Mouse (Mus musculus): ENCODE measurements around the gene Arfgef2. TPM values are rescaled to one million over a fixed set of nuclear protein-coding genes. Genes with fewer than 3 reads are reported as not detected.

Gene Arfgef2
- polyA plus RNA-seq, 1 experiment from 2014 or later, result 5.8 TPM

DNA sequence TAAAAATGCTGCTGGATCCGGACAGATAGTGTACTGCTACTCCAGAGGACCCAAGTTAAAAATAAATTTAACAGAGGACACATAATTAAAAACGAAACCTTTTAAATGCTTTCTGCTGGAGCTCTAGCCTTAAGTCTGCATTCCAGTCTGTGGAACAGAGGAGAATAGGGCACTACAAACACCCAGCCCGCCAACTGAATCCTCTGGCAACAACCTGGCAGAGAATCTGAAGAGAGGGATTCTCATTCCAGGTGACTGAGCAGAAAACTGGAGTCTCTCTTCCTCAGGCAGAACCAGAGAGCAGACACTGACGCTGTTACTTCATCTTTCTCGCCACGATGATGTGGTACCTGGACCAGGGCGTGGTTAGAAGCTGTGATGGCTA lies 4.9 kb upstream of the Arfgef2 start:
- 82% methylated on average over 7 of the region's 7 CpGs for WGBS
- ATAC-seq, result no peak
- Histone ChIP-seq H3K36me3 (ENCODE audit: control insufficient read depth, insufficient read depth, low read length) (peaks cover 13% of the 10 kb centered on the region), H3K9ac (ENCODE audit: low read depth, low read length) (no peak overlapping the region), H3K27ac (ENCODE audit: low read length) (no peak overlapping the region), H3K9me3 (replicated peaks; ENCODE audit: control insufficient read depth, low read length, poor library complexity, severe bottlenecking) (no peaks in the 10 kb centered on the region), H3K27me3 (ENCODE audit: control insufficient read depth, insufficient read depth, low read depth, low read length) (no peaks in the 10 kb centered on the region), H3K4me2 (ENCODE audit: low read length) (no peak overlapping the region), H3K4me3 (ENCODE audit: low read depth, low read length) (no peak overlapping the region), H3K4me1 (ENCODE audit: control insufficient read depth, insufficient read depth, low read length) (no peaks in the 10 kb centered on the region)

DNA sequence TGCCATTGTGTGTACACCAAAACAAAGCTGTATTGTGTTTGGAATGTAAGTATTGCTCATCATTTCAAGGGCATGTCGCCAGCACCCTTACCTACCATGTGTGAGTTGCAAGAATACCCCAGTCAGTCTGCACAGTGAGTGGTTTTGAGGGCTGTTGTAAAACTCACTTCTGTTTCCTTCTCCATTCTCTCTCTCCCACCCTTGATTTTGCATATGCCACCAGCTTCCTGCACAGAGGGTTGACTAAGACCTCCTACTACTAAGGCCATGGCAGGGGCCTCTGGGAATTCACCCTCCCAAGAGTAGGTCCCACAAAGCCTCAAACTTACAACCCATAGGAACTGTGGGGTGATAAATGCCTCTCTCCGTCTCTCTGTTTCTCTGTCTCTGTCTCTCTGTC lies 4.0 kb upstream of the Arfgef2 start:
- H3K27me3 ChIP-seq (ENCODE audit: control insufficient read depth, insufficient read depth, low read depth, low read length), result no peaks in the 10 kb centered on the region
- 82% methylated on average over 2 of the region's 2 CpGs for WGBS
- no peak for ATAC-seq

DNA sequence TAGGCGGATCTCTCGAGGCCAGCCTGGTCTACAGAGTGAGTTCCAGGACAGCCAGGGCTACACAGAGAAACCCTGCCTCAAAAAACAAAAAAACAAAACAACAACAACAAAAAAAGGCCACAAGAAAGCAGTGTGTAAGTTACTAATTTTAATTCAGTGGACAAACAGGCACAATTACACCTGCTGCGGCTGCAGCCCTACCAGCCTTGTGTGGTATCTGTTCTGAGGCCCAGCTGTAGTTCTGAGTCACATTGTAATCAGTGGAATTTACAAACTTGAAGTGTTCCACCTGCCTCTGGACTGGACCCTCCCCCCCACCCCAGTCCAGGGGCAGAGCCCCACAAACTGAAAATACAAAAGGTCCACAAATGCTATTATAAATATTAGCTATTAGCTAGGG lies 2.1 kb upstream of the Arfgef2 start:
- Histone ChIP-seq H3K27ac (ENCODE audit: low read length) (no peak overlapping the region), H3K4me1 (ENCODE audit: control insufficient read depth, insufficient read depth, low read length) (peaks cover 8% of the 10 kb centered on the region; the same call in 1 of the 2 replicates), H3K27me3 (ENCODE audit: control insufficient read depth, insufficient read depth, low read depth, low read length) (no peaks in the 10 kb centered on the region), H3K4me2 (ENCODE audit: low read length) (no peak overlapping the region), H3K9ac (ENCODE audit: low read depth, low read length) (no peak overlapping the region), H3K9me3 (replicated peaks; ENCODE audit: control insufficient read depth, low read length, poor library complexity, severe bottlenecking) (no peaks in the 10 kb centered on the region), H3K4me3 (ENCODE audit: low read depth, low read length) (no peak overlapping the region), H3K36me3 (ENCODE audit: control insufficient read depth, insufficient read depth, low read length) (0 out of 2 replicates have a peak, but pooled peaks cover 4% of the 10 kb centered on the region)
- ATAC-seq, result no peak
- 92% methylated on average over 3 of the region's 3 CpGs for WGBS

More for the DNA sequence above, 4.0 kb upstream of the Arfgef2 start:
- Histone ChIP-seq H3K4me2 (ENCODE audit: low read length) (no peak overlapping the region), H3K9me3 (replicated peaks; ENCODE audit: control insufficient read depth, low read length, poor library complexity, severe bottlenecking) (no peaks in the 10 kb centered on the region), H3K27ac (ENCODE audit: low read length) (no peak overlapping the region), H3K36me3 (ENCODE audit: control insufficient read depth, insufficient read depth, low read length) (peaks cover 13% of the 10 kb centered on the region), H3K9ac (ENCODE audit: low read depth, low read length) (no peak overlapping the region), H3K4me1 (ENCODE audit: control insufficient read depth, insufficient read depth, low read length) (peaks cover 6% of the 10 kb centered on the region; the same call in 1 of the 2 replicates), H3K4me3 (ENCODE audit: low read depth, low read length) (no peak overlapping the region)

DNA sequence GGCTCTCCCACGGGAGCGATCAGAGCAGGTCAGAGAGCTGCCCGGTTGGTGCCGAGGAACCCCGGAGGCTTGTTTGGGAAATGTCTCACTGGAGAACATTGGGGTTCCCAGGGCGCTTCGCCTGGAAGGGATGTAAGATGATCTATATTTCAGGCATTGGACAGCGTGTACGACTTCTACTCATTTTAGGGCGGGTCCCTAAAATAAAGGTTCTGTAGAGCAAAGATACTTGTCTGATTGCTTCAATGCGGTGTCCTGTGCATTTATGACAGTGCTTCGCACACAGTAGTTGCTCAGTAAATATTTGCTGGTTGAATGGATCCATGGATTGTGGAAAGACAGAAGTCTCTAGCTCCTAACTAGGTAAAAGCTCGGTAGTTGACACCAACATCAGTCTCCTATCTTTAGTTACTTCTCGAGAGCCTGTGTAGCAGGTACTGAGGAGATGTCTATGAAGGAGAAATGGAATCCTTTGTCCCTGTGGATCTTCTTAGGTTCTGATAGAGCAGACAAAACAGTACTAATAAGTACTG lies 851 bp downstream of the Arfgef2 start:
- H3K4me1 ChIP-seq (ENCODE audit: control insufficient read depth, insufficient read depth, low read length), result peaks cover 8% of the 10 kb centered on the region; the same call in 1 of the 2 replicates
- H3K4me3 ChIP-seq (ENCODE audit: low read depth, low read length), result peak overlapping the region; percentile 83
- peak overlapping the region; percentile 89 for H3K9ac ChIP-seq (ENCODE audit: low read depth, low read length)
- no peaks in the 10 kb centered on the region for H3K9me3 ChIP-seq (replicated peaks; ENCODE audit: control insufficient read depth, low read length, poor library complexity, severe bottlenecking)
- no peaks in the 10 kb centered on the region for H3K36me3 ChIP-seq (ENCODE audit: control insufficient read depth, insufficient read depth, low read length)
- no peak for ATAC-seq
- H3K27ac ChIP-seq (ENCODE audit: low read length), result peak overlapping the region; percentile 65
- peak overlapping the region; percentile 87 for H3K4me2 ChIP-seq (ENCODE audit: low read length)
- no peaks in the 10 kb centered on the region for H3K27me3 ChIP-seq (ENCODE audit: control insufficient read depth, insufficient read depth, low read depth, low read length)
- 30% methylated on average over 14 of the region's 14 CpGs for WGBS

DNA sequence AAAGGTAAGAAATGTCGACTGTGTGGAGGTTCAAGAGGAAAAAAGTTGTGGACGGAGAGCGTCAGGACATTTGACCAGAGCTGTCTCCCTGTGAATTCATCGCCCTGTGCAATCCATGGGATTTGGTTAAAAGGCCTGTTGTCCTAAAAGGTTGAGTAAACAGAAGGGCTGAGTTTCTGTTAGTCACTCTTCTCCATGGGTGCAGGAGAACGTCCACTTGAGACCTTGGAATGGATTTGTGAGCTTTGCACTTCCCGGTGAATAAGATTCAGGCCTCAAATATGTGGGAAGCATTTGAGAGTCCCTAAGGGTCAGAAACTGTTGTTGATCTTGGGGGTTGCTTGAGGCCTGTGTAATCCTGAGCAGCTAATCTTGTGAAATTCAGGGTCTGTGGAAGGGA lies 1.4 kb downstream of the Arfgef2 start:
- Histone ChIP-seq H3K27me3 (ENCODE audit: control insufficient read depth, insufficient read depth, low read depth, low read length) (no peaks in the 10 kb centered on the region), H3K9me3 (replicated peaks; ENCODE audit: control insufficient read depth, low read length, poor library complexity, severe bottlenecking) (no peaks in the 10 kb centered on the region), H3K36me3 (ENCODE audit: control insufficient read depth, insufficient read depth, low read length) (no peaks in the 10 kb centered on the region), H3K4me2 (ENCODE audit: low read length) (peak overlapping the region; percentile 87; the same call in 1 of the 2 replicates), H3K27ac (ENCODE audit: low read length) (no peak overlapping the region), H3K9ac (ENCODE audit: low read depth, low read length) (no peak overlapping the region), H3K4me1 (ENCODE audit: control insufficient read depth, insufficient read depth, low read length) (peaks cover 8% of the 10 kb centered on the region; the same call in 1 of the 2 replicates), H3K4me3 (ENCODE audit: low read depth, low read length) (no peak overlapping the region)
- ATAC-seq, result no peak
- WGBS, result 80% methylated on average over 6 of the region's 6 CpGs

DNA sequence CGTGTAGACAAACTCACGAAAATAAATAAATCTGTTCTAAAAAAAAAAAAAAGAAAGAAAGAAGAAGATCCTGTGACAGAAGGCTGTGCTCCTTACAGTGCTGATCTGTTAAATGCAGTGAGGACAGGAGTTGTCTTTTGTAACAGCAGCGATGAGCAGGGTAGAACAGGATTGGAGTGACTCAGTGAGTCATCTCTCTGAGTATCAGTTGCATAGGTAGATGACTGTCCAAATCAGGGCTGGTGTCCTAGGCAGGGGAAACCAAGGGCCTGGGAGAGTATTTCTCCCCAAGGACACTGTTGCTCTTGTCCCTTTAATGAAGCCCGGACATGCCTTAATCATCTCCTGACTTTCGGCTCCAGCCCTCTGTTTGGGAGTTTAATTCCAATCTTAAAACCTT lies 4.1 kb downstream of the Arfgef2 start:
- H3K4me2 ChIP-seq (ENCODE audit: low read length), result no peak overlapping the region
- no peaks in the 10 kb centered on the region for H3K36me3 ChIP-seq (ENCODE audit: control insufficient read depth, insufficient read depth, low read length)
- ATAC-seq, result no peak
- WGBS, result 91% methylated on average over 5 of the region's 5 CpGs
- H3K4me1 ChIP-seq (ENCODE audit: control insufficient read depth, insufficient read depth, low read length), result peaks cover 8% of the 10 kb centered on the region; the same call in 1 of the 2 replicates
- H3K27ac ChIP-seq (ENCODE audit: low read length), result no peak overlapping the region
- H3K9ac ChIP-seq (ENCODE audit: low read depth, low read length), result no peak overlapping the region
- no peaks in the 10 kb centered on the region for H3K9me3 ChIP-seq (replicated peaks; ENCODE audit: control insufficient read depth, low read length, poor library complexity, severe bottlenecking)
- H3K4me3 ChIP-seq (ENCODE audit: low read depth, low read length), result no peak overlapping the region
- no peaks in the 10 kb centered on the region for H3K27me3 ChIP-seq (ENCODE audit: control insufficient read depth, insufficient read depth, low read depth, low read length)

DNA sequence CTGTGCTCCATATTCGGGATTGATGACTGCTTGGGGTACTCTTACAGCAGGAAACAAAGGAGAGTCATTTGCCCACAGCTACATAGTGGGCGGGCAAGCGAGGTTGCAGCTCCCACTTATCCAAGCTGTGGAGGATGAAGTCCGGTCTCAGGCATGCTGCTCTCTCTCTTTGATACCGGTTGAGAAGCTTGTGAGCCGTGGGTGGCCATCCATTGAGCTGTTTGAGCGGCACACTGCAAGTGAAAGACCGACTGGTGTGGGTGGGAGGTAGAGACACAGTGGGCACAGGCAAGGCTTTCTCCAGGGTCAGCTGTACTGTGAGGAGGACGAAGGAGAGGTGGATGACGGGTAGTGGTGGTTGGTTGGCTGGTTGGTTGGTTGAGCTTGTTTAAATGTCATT lies 5.4 kb downstream of the Arfgef2 start:
- 77% methylated on average over 10 of the region's 10 CpGs for WGBS
- H3K9me3 ChIP-seq (replicated peaks; ENCODE audit: control insufficient read depth, low read length, poor library complexity, severe bottlenecking), result no peaks in the 10 kb centered on the region
- no peaks in the 10 kb centered on the region for H3K36me3 ChIP-seq (ENCODE audit: control insufficient read depth, insufficient read depth, low read length)
- H3K27ac ChIP-seq (ENCODE audit: low read length), result no peak overlapping the region
- no peaks in the 10 kb centered on the region for H3K27me3 ChIP-seq (ENCODE audit: control insufficient read depth, insufficient read depth, low read depth, low read length)
- H3K4me2 ChIP-seq (ENCODE audit: low read length), result no peak overlapping the region
- no peak for ATAC-seq
- no peak overlapping the region for H3K9ac ChIP-seq (ENCODE audit: low read depth, low read length)
- H3K4me3 ChIP-seq (ENCODE audit: low read depth, low read length), result no peak overlapping the region
- peaks cover 8% of the 10 kb centered on the region; the same call in 1 of the 2 replicates for H3K4me1 ChIP-seq (ENCODE audit: control insufficient read depth, insufficient read depth, low read length)

DNA sequence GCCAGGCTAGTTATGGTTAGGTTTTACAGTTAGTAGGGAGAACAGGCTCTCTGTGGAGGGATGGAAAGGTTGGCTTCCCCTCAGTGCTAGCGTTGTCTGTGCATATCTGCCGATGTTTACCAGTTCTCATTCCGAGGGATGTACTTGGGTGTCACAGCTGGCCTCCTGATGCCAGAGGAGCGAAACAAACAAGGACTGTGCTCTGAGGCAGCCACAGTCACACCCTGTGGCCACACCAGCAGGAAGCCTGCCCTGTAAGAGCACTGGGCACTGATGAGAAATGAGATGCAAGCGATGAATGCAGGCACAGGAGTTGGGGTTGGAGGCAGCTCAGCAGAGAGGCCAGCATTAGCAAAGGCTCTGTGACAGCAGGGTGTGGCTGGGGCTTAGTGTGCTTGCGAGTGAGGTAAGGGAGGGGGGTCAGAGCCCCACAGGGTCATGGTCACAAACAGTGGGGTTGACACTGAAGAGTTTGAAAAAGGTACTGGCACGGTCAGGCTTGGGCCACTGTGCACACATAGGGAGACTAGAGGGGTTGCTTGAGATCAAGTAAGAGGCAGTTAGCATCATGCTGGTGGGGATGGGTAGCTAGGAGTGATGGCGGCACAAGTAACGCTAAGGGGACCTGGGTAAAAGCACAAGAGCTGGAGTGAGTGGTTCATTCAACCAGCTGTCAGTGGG lies 13.2 kb downstream of the Arfgef2 start:
- H3K4me3 ChIP-seq (ENCODE audit: low read depth, low read length), result no peak overlapping the region
- no peaks in the 10 kb centered on the region for H3K4me1 ChIP-seq (ENCODE audit: control insufficient read depth, insufficient read depth, low read length)
- 86% methylated on average over 9 of the region's 9 CpGs for WGBS
- no peak overlapping the region for H3K27ac ChIP-seq (ENCODE audit: low read length)
- no peak for ATAC-seq
- H3K9me3 ChIP-seq (replicated peaks; ENCODE audit: control insufficient read depth, low read length, poor library complexity, severe bottlenecking), result no peaks in the 10 kb centered on the region
- no peaks in the 10 kb centered on the region for H3K27me3 ChIP-seq (ENCODE audit: control insufficient read depth, insufficient read depth, low read depth, low read length)
- no peak overlapping the region for H3K4me2 ChIP-seq (ENCODE audit: low read length)
- H3K9ac ChIP-seq (ENCODE audit: low read depth, low read length), result no peak overlapping the region
- no peaks in the 10 kb centered on the region for H3K36me3 ChIP-seq (ENCODE audit: control insufficient read depth, insufficient read depth, low read length)

DNA sequence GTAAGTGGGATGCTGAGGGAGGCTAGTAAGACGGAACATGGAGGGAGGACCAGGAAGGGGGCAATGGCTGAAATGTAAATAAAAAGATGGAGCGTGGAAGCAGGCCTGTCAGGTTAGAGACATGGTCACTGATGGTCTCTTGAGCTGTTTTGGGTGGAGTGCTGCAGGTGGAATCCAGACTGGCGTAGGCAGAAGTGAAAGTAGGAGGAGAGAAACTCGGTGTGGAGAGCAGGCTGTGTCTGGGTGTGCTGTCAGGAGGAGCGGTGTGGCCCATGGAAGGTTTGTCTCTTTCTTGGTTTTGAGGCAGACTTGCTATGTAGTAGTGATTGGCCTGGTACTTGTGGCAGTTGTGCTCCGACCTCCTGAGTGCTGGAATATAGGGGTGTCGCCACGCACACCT lies 14.5 kb downstream of the Arfgef2 start:
- Histone ChIP-seq H3K9ac (ENCODE audit: low read depth, low read length) (no peak overlapping the region), H3K27ac (ENCODE audit: low read length) (no peak overlapping the region), H3K9me3 (replicated peaks; ENCODE audit: control insufficient read depth, low read length, poor library complexity, severe bottlenecking) (no peaks in the 10 kb centered on the region), H3K36me3 (ENCODE audit: control insufficient read depth, insufficient read depth, low read length) (no peaks in the 10 kb centered on the region), H3K4me3 (ENCODE audit: low read depth, low read length) (no peak overlapping the region), H3K4me2 (ENCODE audit: low read length) (no peak overlapping the region), H3K4me1 (ENCODE audit: control insufficient read depth, insufficient read depth, low read length) (no peaks in the 10 kb centered on the region), H3K27me3 (ENCODE audit: control insufficient read depth, insufficient read depth, low read depth, low read length) (no peaks in the 10 kb centered on the region)
- no peak for ATAC-seq
- WGBS, result 92% methylated on average over 8 of the region's 8 CpGs
